Mouse (Mus musculus) stomach, postnatal 0 days (tissue): ENCODE measurements around the gene Hinfp. TPM values are rescaled to one million over a fixed set of nuclear protein-coding genes. Genes with fewer than 3 reads are reported as not detected.
A peak's percentile ranks its signal among the peaks of the same experiment; 100 is the strongest.

Experiments
- ATAC-seq: fragments of 200-750 bp; cut with Nextera tagmentation; 2 replicates; pipeline ENCODE4 v1.8.0; 2017; ENCODE audit not compliant: low FRiP score, low TSS enrichment
- DNase-seq: peaks from one replicate; pipeline ENCODE4 v3.0.0-alpha.2; 2016; ENCODE audit warnings: low spot score
- H3K27ac ChIP-seq: fragments of 300-500 bp; sonication (generic); replicated peaks from 2 replicates; pipeline ENCODE4 v1.5.1; 2014; ENCODE audit warnings: mild to moderate bottlenecking, control low read depth
- H3K27me3 ChIP-seq: fragments of 300-500 bp; sonication (generic); 2 replicates; pipeline ENCODE4 v1.6.1; 2014; ENCODE audit warnings: low read length; ENCODE audit not compliant: control insufficient read depth, insufficient read depth
- H3K36me3 ChIP-seq: fragments of 300-500 bp; sonication (generic); 2 replicates; pipeline ENCODE4 v1.6.1; 2014; ENCODE audit warnings: low read length, mixed read lengths; ENCODE audit not compliant: control insufficient read depth, insufficient read depth
- H3K4me1 ChIP-seq: fragments of 300-500 bp; sonication (generic); replicated peaks from 2 replicates; pipeline ENCODE4 v1.6.1; 2014; ENCODE audit warnings: antibody characterized with exemption; ENCODE audit not compliant: control insufficient read depth, insufficient read depth
- H3K4me2 ChIP-seq: fragments of 300-500 bp; sonication (generic); replicated peaks from 2 replicates; pipeline ENCODE4 v1.6.1; 2014; ENCODE audit warnings: low read depth, mild to moderate bottlenecking, control low read depth, moderate library complexity
- H3K4me3 ChIP-seq: fragments of 300-500 bp; sonication (generic); 2 replicates; pipeline ENCODE4 v1.5.1; 2014; ENCODE audit warnings: low read depth, low read length, control low read depth
- H3K9ac ChIP-seq: fragments of 300-500 bp; sonication (generic); 2 replicates; pipeline ENCODE4 v1.6.1; 2014; ENCODE audit warnings: mild to moderate bottlenecking, low read length, control low read depth, mixed read lengths
- H3K9me3 ChIP-seq: fragments of 300-500 bp; sonication (generic); 2 replicates; pipeline ENCODE4 v1.6.1; 2016; ENCODE audit warnings: low read length; ENCODE audit not compliant: control insufficient read depth
- CTCF ChIP-seq: IDR thresholded peaks from 2 replicates; pipeline ENCODE4 v1.5.1; 2016; ENCODE audit warnings: antibody characterized with exemption, low read depth, mild to moderate bottlenecking, moderate library complexity
- EP300 ChIP-seq: optimal IDR thresholded peaks from 2 replicates; pipeline ENCODE3; 2016; ENCODE audit warnings: antibody characterized with exemption
- WGBS: fragments of 180-500 bp; shearing (Covaris S2); extraction: QIAGEN DNeasy Blood & Tissue Kit; methylation state at CpG from one replicate; pipeline ENCODE4 v1.1.7; 2014; 5-methylcytosine and 5-hydroxymethylcytosine counted together
- polyA plus RNA-seq: library from polyadenylated mRNA; unstranded; fragments of >200 nt; fragmentation: Nextera tagmentation; extraction: Ambion mirVana; gene quantifications from 2 replicates; pipeline ENCODE4 v1.2.1, GENCODE M21; 2015

Gene Hinfp
- polyA plus RNA-seq, 1 experiment from 2014 or later: 8.9 TPM

DNA sequence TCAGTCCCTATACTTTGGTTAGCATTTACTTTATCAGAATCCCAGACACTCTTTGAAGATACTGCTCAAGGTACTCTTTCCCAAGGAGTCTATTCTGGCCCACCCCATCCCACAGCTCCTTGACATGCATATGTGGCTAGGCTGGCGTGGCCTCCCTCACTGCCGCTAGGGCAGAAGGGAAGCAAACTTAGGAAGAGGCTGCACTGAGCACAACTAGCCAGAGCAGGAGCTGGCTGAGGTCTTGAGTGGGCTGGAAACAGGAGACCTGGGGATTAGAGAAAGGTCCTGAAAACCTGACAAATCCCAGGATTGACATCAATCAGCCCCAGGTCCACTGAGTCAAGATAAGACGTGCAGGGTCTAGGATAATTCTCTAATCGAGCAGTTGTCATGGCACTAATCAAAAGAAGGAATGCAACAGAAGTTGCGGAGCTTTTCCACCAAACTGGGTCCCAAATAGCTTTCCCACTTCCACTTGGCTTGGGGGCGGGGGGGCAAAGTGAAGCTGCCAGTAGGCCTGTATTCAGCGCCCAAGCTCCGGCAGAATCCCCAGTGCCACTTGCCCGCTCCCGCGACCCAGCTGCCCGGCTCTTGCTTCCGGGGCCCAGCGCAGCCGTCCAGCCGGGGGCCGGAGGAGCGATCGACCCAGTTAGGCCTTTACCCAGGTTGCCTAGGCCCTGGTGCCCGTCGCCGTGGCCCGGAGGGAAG is 38.0 kb downstream of the Hinfp start:
- TF ChIP-seq EP300: no peak
- peak; percentile 47 for TF ChIP-seq CTCF
- peak overlapping the region; percentile 97 for H3K27ac ChIP-seq
- ATAC-seq (peak; percentile 19), DNase-seq (no peak)
- H3K36me3 ChIP-seq: no peaks in the 10 kb centered on the region
- H3K9me3 ChIP-seq: no peaks in the 10 kb centered on the region
- peak overlapping the region; percentile 56 for H3K4me3 ChIP-seq
- peak overlapping the region; percentile 85 for H3K4me2 ChIP-seq
- 6% methylated on average over 23 of the region's 23 CpGs for WGBS
- H3K27me3 ChIP-seq: no peaks in the 10 kb centered on the region
- H3K4me1 ChIP-seq: 0 out of 2 replicates have a peak, but pooled peaks cover 2% of the 10 kb centered on the region
- peak overlapping the region; percentile 94 for H3K9ac ChIP-seq

DNA sequence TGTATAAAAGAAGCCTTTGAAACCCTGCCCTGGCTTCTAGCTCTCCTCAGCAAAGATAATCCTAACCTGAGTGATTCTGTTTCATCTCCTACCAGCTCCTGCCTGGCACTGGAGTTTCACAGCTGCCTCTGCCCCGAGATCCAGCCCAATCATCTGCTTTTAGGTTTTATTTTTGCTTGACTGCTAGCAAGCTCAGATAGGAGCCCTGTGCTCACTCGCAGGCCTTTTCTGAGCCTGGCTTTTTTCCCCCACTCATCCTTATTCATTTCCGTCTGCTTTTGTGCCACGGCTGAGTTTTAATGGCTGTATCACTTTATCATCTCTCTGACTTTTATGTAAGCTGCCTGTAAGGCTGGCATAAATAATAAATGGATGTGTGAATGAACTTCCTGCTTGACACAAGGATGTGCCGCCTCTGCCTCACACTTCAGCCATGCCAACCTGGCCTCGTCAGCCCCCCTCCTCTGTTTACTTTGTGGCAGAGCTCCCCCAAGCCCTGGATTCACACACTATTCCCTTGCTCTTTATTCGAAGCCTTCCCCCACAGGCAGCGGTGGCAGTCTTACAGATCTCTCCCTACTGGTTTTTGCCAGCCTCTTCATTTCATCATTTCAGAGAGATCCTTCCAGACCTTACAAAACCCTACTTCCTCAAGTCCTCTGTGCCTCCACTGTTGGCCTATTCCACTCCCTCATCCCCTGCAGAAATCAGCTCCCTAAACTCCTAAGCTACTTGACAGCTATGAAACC is 38.8 kb downstream of the Hinfp start:
- Histone ChIP-seq H3K9ac (peak overlapping the region; percentile 94; the same call in 1 of the 2 replicates), H3K4me2 (peak overlapping the region; percentile 85), H3K4me1 (0 out of 2 replicates have a peak, but pooled peaks cover 2% of the 10 kb centered on the region), H3K4me3 (peak overlapping the region; percentile 56), H3K27ac (peak overlapping the region; percentile 97), H3K36me3 (no peaks in the 10 kb centered on the region), H3K27me3 (no peaks in the 10 kb centered on the region), H3K9me3 (no peaks in the 10 kb centered on the region)
- DNase-seq: no peak
- ATAC-seq: no peak
- TF ChIP-seq CTCF (no peak), EP300 (no peak)
- 38% methylated on average over 8 of the region's 8 CpGs for WGBS

DNA sequence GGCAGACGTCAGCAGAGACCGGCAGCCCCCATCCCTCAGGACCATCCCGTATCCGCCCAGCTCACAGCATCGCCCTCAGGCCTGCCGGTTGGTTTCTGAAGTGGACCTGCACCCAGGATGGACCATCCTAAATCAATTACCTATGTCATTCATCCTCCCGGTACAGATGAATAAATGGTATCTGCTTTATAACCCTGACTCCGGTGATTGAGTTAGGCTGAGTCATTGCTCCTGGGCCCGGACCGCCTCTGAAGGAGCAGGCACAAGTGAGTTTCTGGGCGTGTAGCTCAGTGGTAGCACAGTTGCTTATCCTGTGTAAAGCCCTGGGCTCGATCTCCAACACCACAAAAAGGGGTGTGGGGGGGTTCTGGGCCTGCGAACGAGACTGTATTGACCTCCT is 44.1 kb downstream of the Hinfp start:
- 73% methylated on average over 14 of the region's 14 CpGs for WGBS
- TF ChIP-seq CTCF: no peak
- TF ChIP-seq EP300: no peak
- ATAC-seq: no peak
- H3K9me3 ChIP-seq: no peaks in the 10 kb centered on the region
- no peak overlapping the region for H3K4me3 ChIP-seq
- no peak overlapping the region; the same call in 1 of the 2 replicates for H3K27ac ChIP-seq
- DNase-seq: no peak
- H3K36me3 ChIP-seq: no peaks in the 10 kb centered on the region
- H3K4me2 ChIP-seq: no peak overlapping the region
- H3K27me3 ChIP-seq: no peaks in the 10 kb centered on the region
- H3K4me1 ChIP-seq: no peaks in the 10 kb centered on the region
- H3K9ac ChIP-seq: no peak overlapping the region

DNA sequence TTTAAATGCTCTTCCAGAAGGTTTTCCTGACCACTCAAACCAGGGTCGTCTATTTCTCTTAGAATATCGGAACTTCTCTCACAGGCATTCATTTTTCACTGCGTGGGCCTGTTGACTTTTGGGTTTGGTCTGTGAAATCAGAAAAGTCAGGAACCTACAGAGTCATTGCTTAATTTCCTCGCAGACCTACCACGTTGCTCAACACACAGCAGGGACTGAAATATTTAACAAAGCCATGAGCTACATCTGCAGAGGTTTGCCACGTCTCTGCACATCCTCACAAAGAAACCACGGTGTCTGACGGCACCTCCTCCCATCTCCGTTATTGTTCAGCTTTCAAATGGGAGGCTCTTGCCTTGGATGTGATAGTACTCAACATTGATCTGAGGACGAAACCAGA is 46.5 kb downstream of the Hinfp start:
- ATAC-seq (no peak), DNase-seq (no peak)
- Histone ChIP-seq H3K9me3 (no peaks in the 10 kb centered on the region), H3K4me2 (no peak overlapping the region), H3K9ac (no peak overlapping the region), H3K27ac (no peak overlapping the region), H3K4me3 (no peak overlapping the region), H3K4me1 (no peaks in the 10 kb centered on the region), H3K27me3 (no peaks in the 10 kb centered on the region), H3K36me3 (no peaks in the 10 kb centered on the region)
- TF ChIP-seq EP300: no peak
- TF ChIP-seq CTCF: no peak
- WGBS: 80% methylated on average over 10 of the region's 10 CpGs

DNA sequence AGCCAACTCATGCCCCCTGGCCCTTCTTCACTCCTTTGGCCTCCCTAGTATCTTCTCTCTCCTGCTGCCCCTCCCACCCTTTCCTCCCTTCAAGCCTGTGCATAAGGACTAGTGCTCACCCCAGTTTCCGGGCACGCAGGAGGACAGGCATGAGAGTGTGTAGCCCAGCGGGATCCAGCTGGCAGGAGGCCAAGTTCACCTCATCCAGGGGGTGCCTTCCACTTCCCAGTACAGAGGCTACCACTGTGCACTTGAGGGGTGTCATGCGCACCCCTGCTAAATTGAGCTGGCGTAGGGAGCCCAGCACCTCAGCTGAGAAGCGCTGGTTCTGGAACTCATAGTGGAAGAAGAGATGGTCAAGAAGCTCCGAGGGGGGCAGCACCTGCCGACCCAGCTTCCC is 49.3 kb downstream of the Hinfp start:
- Histone ChIP-seq H3K9ac (no peak overlapping the region), H3K4me1 (no peaks in the 10 kb centered on the region), H3K27me3 (no peaks in the 10 kb centered on the region), H3K27ac (no peak overlapping the region), H3K9me3 (no peaks in the 10 kb centered on the region), H3K4me3 (no peak overlapping the region), H3K4me2 (no peak overlapping the region), H3K36me3 (no peaks in the 10 kb centered on the region)
- WGBS: 79% methylated on average over 8 of the region's 8 CpGs
- ATAC-seq: 0 out of 2 replicates have a peak, but pooled peaks have one; percentile 21
- TF ChIP-seq CTCF: no peak
- no peak for TF ChIP-seq EP300
- DNase-seq: no peak

DNA sequence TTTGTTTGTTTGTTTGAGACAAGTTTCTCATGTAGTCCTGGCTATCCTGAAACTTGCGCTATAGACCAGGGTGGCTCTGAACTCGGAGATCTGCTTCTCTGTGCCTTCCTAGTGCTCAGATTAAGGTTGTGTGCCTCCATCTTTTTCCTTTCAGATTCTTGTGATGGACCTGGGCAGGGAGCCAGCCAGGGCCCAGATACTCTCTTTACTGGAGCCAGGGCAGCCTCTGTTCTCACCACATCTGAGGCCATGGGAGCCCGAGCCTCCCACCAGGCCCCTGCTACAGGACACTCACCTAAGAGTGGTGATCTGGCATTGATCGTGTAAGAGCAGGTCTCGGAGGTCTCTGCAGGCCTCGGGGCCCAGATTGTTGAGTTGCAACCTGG is 50.3 kb downstream of the Hinfp start:
- Histone ChIP-seq H3K4me3 (no peak overlapping the region), H3K27ac (no peak overlapping the region), H3K9me3 (no peaks in the 10 kb centered on the region), H3K4me1 (no peaks in the 10 kb centered on the region), H3K27me3 (no peaks in the 10 kb centered on the region), H3K4me2 (no peak overlapping the region), H3K36me3 (no peaks in the 10 kb centered on the region), H3K9ac (no peak overlapping the region)
- DNase-seq (no peak), ATAC-seq (no peak)
- no peak for TF ChIP-seq EP300
- no peak for TF ChIP-seq CTCF
- WGBS: 75% methylated on average over 6 of the region's 6 CpGs
